Mouse (Mus musculus) stomach, postnatal 0 days (tissue): ENCODE results near the gene Tyms.

Experiments used
- CTCF ChIP-seq: IDR thresholded peaks from 2 replicates; pipeline ENCODE4 v1.5.1; 2016; ENCODE audit warnings: antibody characterized with exemption, low read depth, mild to moderate bottlenecking, moderate library complexity
- EP300 ChIP-seq: optimal IDR thresholded peaks from 2 replicates; pipeline ENCODE3; 2016; ENCODE audit warnings: antibody characterized with exemption

DNA sequence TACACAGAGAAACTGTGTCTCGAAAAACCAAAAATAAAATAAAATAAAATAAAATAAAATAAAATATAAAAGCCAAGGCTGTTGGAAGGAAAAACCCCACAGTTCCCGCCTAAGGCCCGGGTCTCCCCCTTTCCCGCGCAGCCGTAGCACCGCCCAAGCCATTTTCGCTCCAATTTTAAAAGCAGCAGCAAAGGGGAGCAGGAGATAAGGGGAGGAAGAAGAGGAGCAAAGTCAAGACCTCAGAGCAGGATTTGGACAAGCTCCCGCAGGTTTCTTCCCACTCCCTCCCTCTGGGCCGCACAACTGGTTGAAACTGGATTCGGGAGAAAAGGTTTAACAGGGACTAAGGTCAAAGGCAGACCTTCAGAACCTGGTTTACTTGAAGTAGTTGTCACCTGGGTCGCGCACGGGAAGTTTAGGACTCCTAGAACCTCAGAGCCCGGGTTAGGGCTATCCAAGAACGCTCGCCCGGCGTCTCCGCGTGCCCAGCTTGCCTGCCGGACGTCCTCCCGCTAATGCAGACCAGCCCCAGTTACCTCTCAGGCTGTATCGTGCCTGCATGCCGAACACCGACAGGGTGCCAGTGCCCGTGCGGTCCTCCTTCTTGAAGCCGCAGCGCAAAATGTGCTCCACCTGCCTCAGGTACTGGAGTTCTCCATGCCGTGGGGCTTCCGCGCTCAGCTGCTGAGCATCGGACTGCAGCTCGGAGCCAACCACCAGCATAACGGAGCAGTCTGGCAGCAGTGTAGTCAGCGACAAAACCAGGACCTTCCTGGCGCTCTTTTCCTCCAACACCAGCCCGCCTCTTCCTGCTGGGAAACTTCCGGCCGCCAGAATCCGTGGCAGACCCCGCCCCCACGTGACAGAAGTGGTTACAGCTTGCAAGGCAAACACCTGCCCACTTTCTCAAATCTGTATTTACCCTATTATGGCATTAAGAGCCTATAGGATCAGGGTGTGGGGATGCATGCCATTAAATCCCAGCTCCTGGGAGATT, at the start of gene Tyms:
- TF ChIP-seq CTCF (peak; percentile 44), EP300 (no peak)
